Mouse (Mus musculus) embryonic fibroblast, embryonic 13.5 days (primary cell): ENCODE measurements around the gene Mrpl17. TPM values are rescaled to one million over a fixed set of nuclear protein-coding genes. Genes with fewer than 3 reads are reported as not detected.
A peak's percentile ranks its signal among the peaks of the same experiment; 100 is the strongest.

ENCODE experiments used
- H3K27ac ChIP-seq: 2 replicates; pipeline ENCODE4 v1.5.1; 2012; ENCODE audit warnings: low read length, control low read depth, inconsistent platforms; ENCODE audit not compliant: insufficient read depth
- H3K4me1 ChIP-seq: 2 replicates; pipeline ENCODE4 v1.6.1; 2011; ENCODE audit warnings: low read length; ENCODE audit not compliant: control insufficient read depth, insufficient read depth
- H3K4me3 ChIP-seq: 2 replicates; pipeline ENCODE4 v1.5.1; 2011; ENCODE audit warnings: mild to moderate bottlenecking, control low read depth, low read length; ENCODE audit not compliant: insufficient read depth
- CTCF ChIP-seq: IDR thresholded peaks from 2 replicates; pipeline ENCODE4 v1.5.1; 2011; ENCODE audit warnings: mild to moderate bottlenecking, control low read depth, low read length, moderate library complexity, borderline replicate concordance; ENCODE audit not compliant: insufficient read depth
- POLR2A ChIP-seq: IDR thresholded peaks from 2 replicates; pipeline ENCODE4 v1.6.1; 2011; ENCODE audit warnings: low read depth, mild to moderate bottlenecking, control low read depth, low read length, moderate library complexity
- polyA plus RNA-seq: library from polyadenylated mRNA; stranded (reverse); fragments of >200 nt; gene quantifications from 2 replicates; pipeline ENCODE4 v1.2.4, GENCODE M21; 2011; ENCODE audit warnings: low read depth; ENCODE audit not compliant: missing spikeins, insufficient read length

Gene Mrpl17
- polyA plus RNA-seq, 1 experiment: 129 TPM

- TF ChIP-seq CTCF: no peak
- 0 out of 2 replicates have a peak, but pooled peaks have one; percentile 21 for TF ChIP-seq POLR2A
- H3K4me1 ChIP-seq: peaks cover 19% of the 10 kb centered on the region
- H3K27ac ChIP-seq: no peak overlapping the region
- peak overlapping the region; percentile 49 for H3K4me3 ChIP-seq
These were observed 24.2 kb downstream of the Mrpl17 start for GRCm38 (mm10) chr7:105786506-105787284.

- Histone ChIP-seq H3K4me1 (peaks cover 19% of the 10 kb centered on the region), H3K27ac (no peak overlapping the region), H3K4me3 (no peak overlapping the region)
- TF ChIP-seq POLR2A (no peak), CTCF (no peak)
These were observed 26.3 kb downstream of the Mrpl17 start for GRCm38 (mm10) chr7:105784556-105784955.

- TF ChIP-seq CTCF: no peak
- TF ChIP-seq POLR2A: no peak
- no peak overlapping the region for H3K4me3 ChIP-seq
- H3K4me1 ChIP-seq: peaks cover 24% of the 10 kb centered on the region
These were observed 27.0 kb downstream of the Mrpl17 start for GRCm38 (mm10) chr7:105783861-105784260.

GRCm38 (mm10) chr7:105778553-105779265, 32.2 kb downstream of the Mrpl17 start:
- TF ChIP-seq CTCF: no peak
- peak; percentile 34; the same call in 1 of the 2 replicates for TF ChIP-seq POLR2A
- H3K4me3 ChIP-seq: no peak overlapping the region
- peaks cover 18% of the 10 kb centered on the region for H3K4me1 ChIP-seq
- H3K27ac ChIP-seq: peak overlapping the region; percentile 79

More at GRCm38 (mm10) chr7:105783861-105784260, 27.0 kb downstream of the Mrpl17 start:
- peak overlapping the region; percentile 39 for H3K27ac ChIP-seq

GRCm38 (mm10) chr7:105777797-105778552, 32.9 kb downstream of the Mrpl17 start:
- H3K4me3 ChIP-seq: no peak overlapping the region
- peak overlapping the region; percentile 79 for H3K27ac ChIP-seq
- H3K4me1 ChIP-seq: peaks cover 16% of the 10 kb centered on the region
- peak; percentile 60 for TF ChIP-seq POLR2A
- TF ChIP-seq CTCF: no peak

- H3K27ac ChIP-seq: peak overlapping the region; percentile 79
- no peak overlapping the region for H3K4me3 ChIP-seq
- peaks cover 13% of the 10 kb centered on the region for H3K4me1 ChIP-seq
- TF ChIP-seq CTCF (no peak), POLR2A (no peak)
These were observed 33.6 kb downstream of the Mrpl17 start for GRCm38 (mm10) chr7:105777316-105777715.

- TF ChIP-seq POLR2A: no peak
- no peak for TF ChIP-seq CTCF
- no peak overlapping the region for H3K4me3 ChIP-seq
- peaks cover 13% of the 10 kb centered on the region for H3K4me1 ChIP-seq
- H3K27ac ChIP-seq: no peak overlapping the region
These were observed 34.9 kb downstream of the Mrpl17 start for GRCm38 (mm10) chr7:105776026-105776425.

- H3K4me1 ChIP-seq: peaks cover 13% of the 10 kb centered on the region
- no peak overlapping the region for H3K27ac ChIP-seq
These were observed 36.2 kb downstream of the Mrpl17 start for GRCm38 (mm10) chr7:105774661-105775060.

GRCm38 (mm10) chr7:105773041-105773440, 37.9 kb downstream of the Mrpl17 start:
- H3K27ac ChIP-seq: no peak overlapping the region
- H3K4me1 ChIP-seq: peaks cover 3% of the 10 kb centered on the region
- no peak overlapping the region for H3K4me3 ChIP-seq
- no peak for TF ChIP-seq CTCF
- TF ChIP-seq POLR2A: no peak

More at GRCm38 (mm10) chr7:105774661-105775060, 36.2 kb downstream of the Mrpl17 start:
- no peak overlapping the region for H3K4me3 ChIP-seq
- TF ChIP-seq POLR2A: no peak
- TF ChIP-seq CTCF: no peak

- no peak overlapping the region for H3K4me3 ChIP-seq
- no peak overlapping the region for H3K27ac ChIP-seq
- TF ChIP-seq CTCF: no peak
- no peak for TF ChIP-seq POLR2A
- H3K4me1 ChIP-seq: peaks cover 2% of the 10 kb centered on the region
These were observed 38.6 kb downstream of the Mrpl17 start for GRCm38 (mm10) chr7:105772331-105772730.
